Mouse (Mus musculus) cerebellum, adult 2 months (tissue): ENCODE measurements around the gene Fam221b.

ENCODE experiments used
- CTCF ChIP-seq: fragments of 200-500 bp; IDR thresholded peaks from 2 replicates; pipeline ENCODE4 v1.5.1; 2011; ENCODE audit warnings: low read depth, mild to moderate bottlenecking, control low read depth, low read length, moderate library complexity, borderline replicate concordance; ENCODE audit not compliant: insufficient read depth
- POLR2A ChIP-seq: fragments of 200-500 bp; IDR thresholded peaks from 2 replicates; pipeline ENCODE4 v1.6.1; 2011; ENCODE audit warnings: low read length, control low read depth, borderline replicate concordance; ENCODE audit not compliant: insufficient read depth

GRCm38 (mm10) chr4:43655656-43656338 is 13.1 kb downstream of the Fam221b start:
- TF ChIP-seq POLR2A: no peak
- no peak for TF ChIP-seq CTCF
